In genomic region chr2:50877716-50878115, GRCm38 (mm10) we compare ENCODE assay signal across 10 mouse cellular contexts.
DNase-seq lines count a peak whose midpoint lies in the region; TF ChIP-seq lines count a peak whose summit lies in the region.
"Had no signal": no experiment of that assay in that cellular context is flagged by ENCODE, and none has a peak within 500 bp of the region (broad histone marks: within the 10 kb centered on the region; RNA-seq: fewer than 3 reads in every experiment).

No protein-coding gene starts in this region.

- peak; percentile 17 for DNase-seq in ZHBTc4 (ENCODE audit: low read depth, low spot score)
- DNase-seq in fat pad, adult 2 months (ENCODE audit: extremely low read depth, low read depth, low spot score): peak; percentile 87
- peak; percentile 58 for DNase-seq in kidney, adult 2 months
- DNase-seq in lung, postnatal 14 days: peak; percentile 68
- DNase-seq in frontal cortex, postnatal 14 days (ENCODE audit: low spot score in 2 of 2): no peak
- DNase-seq in layer of hippocampus, adult 9-10 months (ENCODE audit: low spot score): no peak
- no peak for DNase-seq in left cerebral cortex, adult 8-10 months (ENCODE audit: low spot score in 2 of 2)
- DNase-seq: layer of hippocampus, adult 9-11 months had no signal

- no peaks in the 10 kb centered on the region for H3K36me3 ChIP-seq in kidney, adult 2 months (ENCODE audit: control insufficient read depth, insufficient read depth, low read length)
- H3K36me3 ChIP-seq: neural tube, embryonic 12.5 days had no signal

- no peak overlapping the region for H3K4me3 ChIP-seq in kidney, adult 2 months (ENCODE audit: insufficient read depth, low read depth, low read length)
- H3K4me3 ChIP-seq: erythroblast, embryonic 14.5 days; neural tube, embryonic 12.5 days had no signal

- no peak overlapping the region for H3K27ac ChIP-seq in kidney, adult 2 months (ENCODE audit: insufficient read depth, low read depth, low read length)
- H3K27ac ChIP-seq: neural tube, embryonic 12.5 days had no signal

- no peaks in the 10 kb centered on the region for H3K4me1 ChIP-seq in kidney, adult 2 months (ENCODE audit: control insufficient read depth, insufficient read depth, low read length)
- H3K4me1 ChIP-seq: neural tube, embryonic 12.5 days had no signal

- 48% methylated on average over 17 of the region's 17 CpGs for WGBS in kidney, adult 2 months

- no peak for TF ChIP-seq CTCF in kidney, adult 2 months (conservative IDR thresholded peaks at IDR 0.05; ENCODE audit: insufficient read depth, insufficient read length, low read depth, low read length)

- TF ChIP-seq POLR2A in kidney, adult 2 months (IDR thresholded peaks at IDR 0.05; ENCODE audit: low read depth, low read length): no peak

- no peaks in the 10 kb centered on the region for H3K27me3 ChIP-seq in kidney, adult 2 months (replicated peaks; ENCODE audit: control insufficient read depth, insufficient read depth, low read length)
- H3K27me3 ChIP-seq: neural tube, embryonic 12.5 days had no signal

Comparison
In these comparisons a context has a peak if more than half of its experiments do, and no peak if none do; other contexts are left out.
1. DNase-seq: peak in ZHBTc4 (single experiment), fat pad, adult 2 months (single experiment), kidney, adult 2 months (single experiment) and lung, postnatal 14 days (single experiment); none in frontal cortex, postnatal 14 days (0 of 2), layer of hippocampus, adult 9-10 months (single experiment) and left cerebral cortex, adult 8-10 months (0 of 2).